Mouse (Mus musculus): ENCODE data around the gene Ptprd.

GRCm38 (mm10) chr4:76415624-76416023 lies 1796.1 kb downstream of the Ptprd start:
- TF ChIP-seq CTCF (IDR thresholded peaks at IDR 0.05; ENCODE audit: extremely low read depth, insufficient read depth, insufficient read length, insufficient replicate concordance), result no peak
- no peak for TF ChIP-seq POLR2A (IDR thresholded peaks at IDR 0.05; ENCODE audit: low read depth, low read length)
